Mouse (Mus musculus) adrenal gland, adult 2 months (tissue): ENCODE measurements around the gene Stk36. TPM values are rescaled to one million over a fixed set of nuclear protein-coding genes. Genes with fewer than 3 reads are reported as not detected.

Experiments used
- DNase-seq: peaks from one replicate; pipeline ENCODE4 v3.0.0; 2021
- long read RNA-seq: library from polyadenylated mRNA; stranded (forward); transcript quantifications from one replicate; pipeline ENCODE4 v2.0.0, GENCODE M21; 2021
- polyA plus RNA-seq: library from polyadenylated mRNA; depleted of rRNA; stranded (reverse); fragments of >200 nt; gene quantifications from 2 replicates; pipeline ENCODE4 v1.2.3, GENCODE M21; 2012; rRNA removed
- total RNA-seq, 2 experiments: library from RNA; stranded (reverse); gene quantifications; 2 replicates each; pipeline ENCODE4 v1.2.3; 2021

The Stk36 gene
- total RNA-seq, result 1 to 10 TPM; 3.9 to 4.3 TPM
- 7.4 and 10.0 TPM in 2 replicates for polyA plus RNA-seq
- long read RNA-seq, full-length matches to known transcripts, result 1 of 1 reads
- long read RNA-seq, partial matches to known transcripts, result 0 of 1 reads
- long read RNA-seq, other reads (novel, unspliced or antisense), result 0 of 1 reads

GRCm38 (mm10) chr1:74601267-74601962, at the start of gene Stk36, which contains the start of gene Rnf25:
Gene Stk36 (plus strand): TSS chr1:74601445.
Gene Rnf25 (minus strand): TSS chr1:74601397.
- DNase-seq, result peak; percentile 91

DNA sequence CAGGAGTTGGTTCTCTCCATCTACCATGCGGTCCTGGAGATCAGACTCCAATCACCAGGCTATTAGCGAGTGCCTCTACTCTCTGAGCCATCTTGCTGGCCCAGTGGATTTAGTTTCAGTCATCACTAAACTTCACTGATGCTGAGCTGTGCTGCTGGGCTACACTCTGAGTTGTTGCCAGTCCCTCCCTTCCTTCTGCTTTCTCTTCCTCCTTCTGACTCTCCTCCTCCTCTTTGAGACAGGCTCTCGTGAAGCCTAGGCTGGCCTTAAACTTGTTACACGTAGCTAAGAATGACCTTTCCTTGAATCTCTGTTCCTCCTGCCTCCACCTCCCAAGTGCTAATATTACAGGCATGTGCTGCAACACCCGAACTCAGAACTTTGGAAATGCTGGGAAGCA, 42.2 kb upstream of the Stk36 start:
- no peak for DNase-seq

DNA sequence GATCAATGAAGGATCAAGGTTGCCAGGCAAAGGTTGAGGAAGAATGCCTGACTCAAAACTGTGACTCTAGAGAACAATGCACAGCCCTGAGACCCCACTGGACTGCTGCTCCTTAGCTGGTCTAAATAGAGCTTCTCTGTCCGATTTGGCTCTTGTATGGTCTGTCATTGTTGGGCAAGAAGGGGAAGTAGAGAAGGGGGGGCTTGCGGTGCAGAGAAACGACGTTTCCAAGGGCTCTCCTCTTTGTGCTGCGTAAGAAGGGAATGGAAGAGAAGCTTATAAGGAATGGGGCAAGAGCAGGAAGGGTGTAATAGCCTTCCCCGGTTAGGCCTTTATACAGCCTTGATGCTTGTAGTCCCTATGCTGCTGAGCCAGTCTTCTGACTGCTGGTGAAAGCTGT, 35.4 kb upstream of the Stk36 start:
- no peak for DNase-seq

DNA sequence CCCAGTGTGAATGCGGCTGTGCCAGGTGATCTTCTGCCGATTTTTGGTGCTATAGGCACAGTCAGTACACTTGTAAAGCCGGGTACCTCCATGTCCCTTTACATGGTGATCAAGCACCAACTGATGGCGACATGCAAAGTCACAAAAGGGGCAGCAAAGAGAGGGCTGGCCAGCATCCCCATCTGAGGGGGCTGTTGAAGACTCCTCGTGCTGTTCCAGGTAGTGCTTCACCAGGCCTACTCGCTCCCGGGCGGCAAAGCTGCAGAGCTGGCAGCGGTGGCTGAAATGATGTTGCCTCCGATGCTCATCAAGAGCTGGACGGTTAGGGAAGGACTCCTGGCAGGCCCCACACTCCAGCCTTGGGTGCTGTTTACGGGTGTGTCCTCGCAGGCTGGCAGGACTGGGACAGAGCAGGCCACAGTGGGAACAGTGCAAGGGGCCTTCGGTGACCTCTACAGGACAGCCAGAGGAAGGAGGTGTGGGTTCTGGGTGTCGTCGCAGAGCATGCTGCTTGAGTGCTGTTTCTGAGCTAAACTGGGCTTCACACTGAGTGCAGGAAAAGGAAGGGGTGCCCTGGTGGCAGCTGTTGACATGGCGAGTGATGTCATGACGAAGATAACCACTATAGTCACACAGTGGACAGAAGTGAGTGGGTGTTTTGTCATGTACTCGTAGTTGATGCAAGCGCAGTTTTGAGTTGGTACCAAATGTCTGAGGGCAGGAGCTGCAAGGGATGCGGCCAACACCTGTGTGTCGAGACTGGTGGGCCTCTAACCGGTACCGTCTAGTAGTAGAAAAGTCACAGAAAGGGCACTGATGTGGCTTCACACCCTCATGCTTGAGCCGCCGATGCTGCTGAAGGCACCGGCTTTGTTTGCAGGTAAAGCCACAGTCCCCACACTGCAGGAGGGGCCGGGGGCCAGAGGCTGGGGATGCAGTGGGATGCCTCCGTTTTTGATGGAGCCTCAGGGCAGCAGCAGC, 31.2 kb upstream of the Stk36 start:
- no peak for DNase-seq

GRCm38 (mm10) chr1:74582621-74583020, 18.6 kb upstream of the Stk36 start:
- no peak for DNase-seq

DNA sequence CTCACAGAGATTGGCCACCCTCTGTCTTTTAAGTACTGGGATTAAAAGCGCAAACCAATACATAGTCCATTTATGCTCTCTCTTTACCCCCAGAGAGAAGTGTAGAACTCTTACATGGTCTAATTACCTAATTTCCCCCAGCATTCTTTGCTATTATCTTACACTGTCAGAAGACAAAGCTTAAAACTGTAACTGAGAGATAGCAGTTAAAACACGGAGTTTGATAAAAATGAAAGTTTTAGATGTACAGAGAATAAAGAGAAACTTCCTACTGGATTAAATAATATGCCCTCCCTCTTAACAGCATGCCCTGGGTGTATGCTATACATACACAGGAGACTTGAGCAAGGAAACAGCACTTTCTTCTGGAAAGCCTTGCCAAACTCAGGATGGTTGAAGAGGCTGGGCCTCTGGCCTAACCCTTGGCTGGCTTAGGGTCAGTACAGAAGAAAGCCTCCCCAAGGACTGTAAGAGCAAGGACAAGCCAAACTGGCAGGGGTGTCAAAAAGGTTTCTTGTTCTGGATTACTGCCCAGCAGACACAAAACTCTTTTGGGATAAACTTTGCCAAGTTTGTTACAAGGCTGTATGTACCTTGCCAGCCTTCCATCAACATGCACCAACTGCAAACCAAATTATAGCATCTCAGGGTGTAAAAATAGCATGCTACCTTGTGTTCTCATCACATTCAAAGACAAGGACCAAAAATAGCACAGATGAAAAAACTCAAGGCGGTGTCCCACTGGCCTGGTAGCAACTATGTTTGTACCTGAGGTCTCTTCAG, 16.4 kb upstream of the Stk36 start:
- DNase-seq, result peak; percentile 36

DNA sequence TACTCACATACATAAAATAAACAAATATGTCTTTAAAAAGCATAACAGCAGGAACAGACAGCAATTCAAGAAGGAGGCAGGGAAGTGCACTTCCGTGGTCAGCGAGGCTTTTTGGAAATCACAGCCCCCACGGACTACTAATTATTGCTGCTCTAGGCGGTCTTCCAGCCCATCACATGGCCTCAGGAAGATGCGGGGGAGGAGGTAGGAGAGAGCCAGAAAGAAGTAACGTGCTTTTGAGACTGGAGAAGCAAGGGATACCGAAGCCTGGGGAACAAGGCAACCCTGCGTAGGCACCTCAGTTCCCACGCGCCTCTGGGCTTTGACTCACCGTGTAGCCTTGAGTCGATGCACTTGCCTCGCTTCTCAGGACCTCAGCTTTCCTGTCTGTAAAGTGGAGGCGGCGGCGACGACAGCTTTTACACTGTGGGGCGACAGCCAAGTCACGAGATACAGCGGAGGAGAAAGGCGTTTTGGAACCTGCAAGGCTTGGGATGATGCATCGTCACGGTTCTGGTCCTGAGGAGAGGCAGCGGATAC, 13.9 kb upstream of the Stk36 start:
- no peak for DNase-seq

- peak; percentile 99 for DNase-seq
Measured at GRCm38 (mm10) chr1:74587773-74588445, 13.3 kb upstream of the Stk36 start, which contains the start of the genes Zfp142 and Bcs1l. Gene Zfp142 (minus strand): TSS chr1:74588246. Gene Bcs1l (plus strand): TSS chr1:74588289.

DNA sequence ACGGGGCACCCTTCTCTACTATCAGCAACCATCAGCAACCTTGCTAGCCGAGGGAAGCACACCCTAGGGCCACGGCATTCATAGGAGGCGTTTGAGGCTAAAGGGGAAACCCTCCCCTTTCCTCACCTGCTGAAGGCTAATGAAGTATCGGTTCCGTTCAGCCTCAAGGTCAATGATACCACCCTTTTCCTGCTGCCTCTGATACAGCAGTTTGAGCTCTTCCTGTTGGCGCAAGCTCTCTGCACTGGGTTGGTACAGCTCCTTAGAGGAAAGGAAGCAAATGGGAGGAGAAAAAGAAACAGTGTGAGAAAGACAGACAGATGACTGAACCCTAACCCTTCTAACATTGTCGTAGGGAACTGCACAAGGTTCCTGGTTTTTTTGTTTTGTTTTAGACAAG, 6.8 kb upstream of the Stk36 start:
- no peak for DNase-seq

DNA sequence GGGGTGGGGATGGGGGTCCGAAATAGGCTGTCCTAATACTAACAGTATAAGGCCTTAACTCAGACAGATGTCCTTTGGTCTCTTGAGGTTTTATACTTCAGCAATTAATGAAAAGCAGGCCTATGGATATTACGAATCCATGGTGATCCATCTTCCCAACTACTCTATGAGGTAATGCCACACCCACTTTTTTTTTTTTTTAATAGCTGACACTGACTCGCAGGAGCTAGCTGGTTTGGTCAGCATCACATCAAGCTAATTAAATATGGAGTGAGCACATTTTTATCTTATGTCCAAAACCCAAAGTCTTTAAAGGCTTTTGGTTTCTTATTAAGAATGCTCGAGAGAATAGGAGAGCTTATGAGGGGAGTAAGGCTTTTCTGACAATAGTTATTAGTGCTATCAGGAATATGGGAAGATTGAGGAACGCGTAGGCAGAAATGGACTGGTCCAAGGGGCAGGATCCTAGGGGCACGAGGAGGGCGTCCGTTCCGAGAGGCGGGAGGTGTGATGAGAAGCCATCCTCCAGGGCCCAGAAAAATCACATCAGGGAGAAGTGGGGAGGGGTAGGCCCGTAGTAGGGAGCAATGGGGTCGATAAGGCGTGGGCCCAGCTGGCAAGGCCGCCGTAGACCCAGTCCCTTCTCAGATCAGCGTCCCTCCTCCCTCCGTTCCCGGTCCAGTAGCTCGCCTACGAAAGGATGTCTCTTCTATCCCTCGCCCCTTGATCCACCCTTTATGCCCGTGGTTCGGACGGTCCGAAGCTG, 561 bp upstream of the Stk36 start:
- DNase-seq, result no peak

- DNase-seq, result no peak
Measured at GRCm38 (mm10) chr1:74624183-74624582, 22.9 kb downstream of the Stk36 start.

DNA sequence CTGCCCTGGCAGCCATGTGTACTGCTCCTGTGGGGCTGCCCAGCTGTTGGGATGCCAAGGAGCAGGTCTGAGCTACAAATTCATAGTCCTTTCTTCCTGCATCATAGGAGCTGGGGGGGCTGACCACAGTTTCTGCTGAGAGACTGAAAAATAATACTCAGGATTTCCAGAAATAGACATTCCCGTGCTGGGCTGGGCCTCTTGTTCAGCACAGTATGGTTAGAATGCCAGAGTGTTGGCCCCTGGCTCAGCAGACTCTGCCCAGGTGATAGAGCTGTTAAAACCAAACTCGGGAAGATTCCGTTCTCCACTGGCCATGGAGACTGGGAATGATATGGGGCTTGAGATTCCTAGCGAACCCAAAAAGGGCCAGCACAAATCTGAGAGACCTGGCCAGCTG, 24.8 kb downstream of the Stk36 start:
- DNase-seq, result no peak

DNA sequence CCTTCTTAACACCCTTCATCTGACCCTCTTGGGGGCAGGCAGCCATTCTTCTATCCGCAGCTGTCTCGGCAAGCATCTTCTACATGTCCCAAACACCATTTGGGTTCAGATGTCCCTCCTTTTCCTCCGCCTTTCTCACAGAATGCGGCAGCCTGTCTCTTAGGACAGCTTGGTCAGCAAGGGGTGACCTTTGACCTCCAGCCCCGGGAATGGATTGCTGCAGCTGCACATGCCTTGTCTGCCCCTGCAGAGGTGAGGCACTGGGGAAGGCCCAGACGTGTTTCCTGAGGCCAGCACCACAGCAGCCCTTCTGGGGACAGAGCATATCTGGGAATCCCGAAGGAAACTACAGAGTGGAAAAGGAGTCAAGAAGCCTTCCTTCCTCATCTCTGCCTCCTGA, 26.8 kb downstream of the Stk36 start:
- no peak for DNase-seq

DNA sequence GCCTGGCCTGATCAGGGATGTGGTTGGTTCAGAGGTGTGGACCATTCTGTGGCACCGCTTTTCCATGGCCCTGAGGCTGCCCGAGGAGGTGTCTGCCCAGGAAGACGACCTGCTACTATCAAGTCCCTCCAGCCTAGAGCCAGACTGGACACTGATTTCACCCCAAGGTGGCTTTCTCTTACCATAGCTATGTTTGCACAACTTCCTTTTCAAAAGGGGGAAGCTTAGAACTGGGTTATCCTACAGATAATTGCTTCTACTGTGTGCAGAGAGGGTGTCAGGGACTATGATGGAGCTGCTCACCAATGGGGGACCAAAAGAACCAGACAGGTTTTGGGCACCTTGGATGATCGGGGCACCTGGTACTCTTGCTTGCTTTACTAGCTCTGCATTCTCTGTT, 31.5 kb downstream of the Stk36 start:
- no peak for DNase-seq

- no peak for DNase-seq
Measured at GRCm38 (mm10) chr1:74643524-74643923, 42.3 kb downstream of the Stk36 start.

DNA sequence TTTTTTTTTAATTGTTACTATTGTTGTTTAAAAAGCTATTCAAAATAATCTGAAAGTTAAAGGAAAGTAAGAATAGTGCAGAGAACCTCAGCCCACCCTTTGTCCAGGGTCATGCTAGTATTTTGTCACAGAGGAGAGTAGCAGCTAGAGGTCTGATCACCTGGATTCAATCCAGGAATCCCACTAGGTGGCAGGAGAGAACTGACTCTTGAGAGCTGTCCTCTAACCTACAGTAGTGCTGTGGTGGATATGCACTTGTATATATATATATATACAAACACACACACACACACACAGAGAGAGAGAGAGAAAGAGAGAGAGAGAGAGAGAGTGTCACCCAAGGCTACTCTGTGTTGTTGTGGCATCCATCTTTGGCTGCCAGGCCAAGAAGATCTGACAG, 42.7 kb downstream of the Stk36 start:
- no peak for DNase-seq

GRCm38 (mm10) chr1:74661448-74662195, 60.4 kb downstream of the Stk36 start, which contains the start of gene Ttll4:
Gene Ttll4 (plus strand): TSS chr1:74661745.
- DNase-seq, result peak; percentile 97

DNA sequence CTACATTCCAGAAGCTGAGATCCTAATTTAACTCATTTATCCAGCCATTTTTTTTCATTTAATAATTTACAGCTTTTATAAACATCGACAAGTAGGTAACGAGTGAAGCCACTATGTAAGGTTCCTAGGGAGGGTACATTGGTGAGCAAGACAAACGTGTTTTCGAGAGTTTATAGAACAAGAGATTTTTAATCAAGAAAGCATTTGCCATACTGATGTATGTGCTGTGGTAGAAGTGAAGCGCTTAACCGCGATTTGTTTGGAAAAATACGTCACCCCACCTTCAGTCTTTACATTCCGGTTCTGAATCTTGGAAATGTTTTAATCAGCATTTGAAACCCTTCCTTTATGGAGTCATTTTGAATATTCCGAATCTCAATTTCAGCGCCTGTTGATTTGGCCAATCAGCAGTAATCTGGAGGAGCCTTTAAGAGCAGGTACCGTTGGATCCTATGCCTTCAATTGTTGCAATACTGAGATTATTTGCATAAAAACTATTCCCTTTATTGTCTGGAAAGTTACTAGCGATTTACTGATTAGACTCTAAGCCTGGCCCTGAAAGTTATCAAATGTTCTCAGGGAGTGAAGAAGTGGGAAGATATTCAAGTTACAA, 61.1 kb downstream of the Stk36 start:
- DNase-seq, result peak; percentile 5

DNA sequence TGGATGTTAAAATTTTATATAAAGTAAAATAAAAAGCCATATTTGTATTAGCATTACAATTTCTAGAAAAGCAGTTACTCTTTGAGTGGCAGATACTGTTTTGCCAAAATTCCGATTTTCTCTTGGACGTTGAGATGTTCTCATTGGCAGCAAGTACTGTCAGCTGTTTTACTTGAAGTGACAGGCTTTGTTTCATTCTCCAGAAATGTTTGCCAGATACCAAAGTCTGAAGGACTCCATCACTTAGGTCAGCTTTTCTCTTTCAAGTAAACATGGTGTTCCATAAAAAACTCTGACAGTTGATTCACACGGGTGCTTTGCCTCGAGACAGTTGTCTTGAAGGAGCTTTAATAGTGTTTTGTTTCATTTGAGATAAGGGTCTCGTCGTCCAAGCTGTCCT, 63.9 kb downstream of the Stk36 start:
- no peak for DNase-seq
